Comparison of ENCODE assay signal across 14 mouse cellular contexts in the genomic region with DNA sequence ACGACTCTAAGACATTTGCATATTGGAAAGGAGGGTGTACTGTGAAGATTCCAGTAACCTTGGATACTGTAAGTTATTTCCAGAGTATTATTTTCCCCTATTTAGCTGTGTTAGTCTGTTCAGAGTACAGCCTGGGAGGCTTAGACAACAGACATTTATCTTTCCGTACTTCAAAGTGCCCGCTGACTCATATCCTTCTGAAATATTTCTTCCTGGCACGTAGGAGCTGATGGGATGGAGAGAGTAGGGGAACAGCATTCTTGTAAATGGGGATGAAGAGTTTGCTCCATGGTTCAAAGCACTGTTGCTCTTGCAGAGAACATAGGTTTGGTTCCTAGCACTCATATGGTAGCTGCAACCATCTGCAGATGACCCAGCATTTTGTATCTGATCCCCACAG.
"Had no signal": no experiment of that assay in that cellular context is flagged by ENCODE, and none has a peak within 500 bp of the region (broad histone marks: within the 10 kb centered on the region; RNA-seq: fewer than 3 reads in every experiment).

No protein-coding gene starts in this region.

- H3K27me3 ChIP-seq: liver, embryonic 15.5 days; lung, embryonic 15.5 days; midbrain, embryonic 13.5 days; neural tube, embryonic 15.5 days had no signal

- H3K9me3 ChIP-seq: limb, embryonic 10.5 days; liver, embryonic 15.5 days; lung, embryonic 15.5 days; neural tube, embryonic 15.5 days had no signal

- H3K4me2 ChIP-seq: liver, embryonic 11.5 days; liver, embryonic 15.5 days; lung, embryonic 15.5 days; midbrain, embryonic 13.5 days; neural tube, embryonic 15.5 days had no signal

- DNase-seq: kidney, postnatal 36 days; layer of hippocampus, adult 9-11 months; lung, postnatal 36 days; right cerebral cortex, adult 18-20 months; right cerebral cortex, postnatal 25 days; thymus, postnatal 4 days had no signal

- H3K9ac ChIP-seq: liver, embryonic 15.5 days; lung, embryonic 15.5 days; midbrain, embryonic 13.5 days; neural tube, embryonic 15.5 days had no signal

- ATAC-seq: midbrain, embryonic 13.5 days had no signal

- H3K4me3 ChIP-seq: left cerebral cortex, adult 2 months; limb, embryonic 10.5 days; liver, embryonic 15.5 days; lung, embryonic 15.5 days; midbrain, embryonic 13.5 days; myocyte; neural tube, embryonic 15.5 days had no signal

- H3K27ac ChIP-seq: left cerebral cortex, adult 2 months; limb, embryonic 10.5 days; liver, embryonic 15.5 days; lung, embryonic 15.5 days; midbrain, embryonic 13.5 days; neural tube, embryonic 15.5 days had no signal

- H3K4me1 ChIP-seq: limb, embryonic 10.5 days; liver, embryonic 15.5 days; lung, embryonic 15.5 days; midbrain, embryonic 13.5 days; neural tube, embryonic 15.5 days had no signal

- H3K36me3 ChIP-seq: limb, embryonic 10.5 days; lung, embryonic 15.5 days; midbrain, embryonic 13.5 days; neural tube, embryonic 15.5 days had no signal
